Mouse (Mus musculus) left cerebral cortex, adult 2 months (tissue): ENCODE measurements at regions not wholly inside any gene's neighbourhood (a gene's known extent, or its start where the extent isn't known, plus 50 kb on each side); places are given as distances from the start of the nearest gene placed in this dataset.

Source experiments
- DNase-seq, 2 experiments: peaks; one replicate each; pipeline ENCODE4 v3.0.0; 2021 to 2022; ENCODE audit warnings: low spot score in 2 of 2, mixed read lengths in 1 of 2; ENCODE audit errors: extremely low spot score in 1 of 2
- H3K27ac ChIP-seq: fragments of 200-600 bp; 2 replicates; pipeline ENCODE4 v1.8.1; 2022
- H3K4me3 ChIP-seq: fragments of 200-600 bp; 2 replicates; pipeline ENCODE4 v1.8.1; 2022
- CTCF ChIP-seq: fragments of 200-600 bp; IDR thresholded peaks from 2 replicates; pipeline ENCODE4 v1.8.1; 2022; ENCODE audit warnings: antibody characterized with exemption, mild to moderate bottlenecking, moderate library complexity
- intact Hi-C: fragments of 180-260 bp; cut with DNase I; formaldehyde crosslinking; loops from one replicate; pipeline ENCODE4 v1.15.1; 2025

DNA sequence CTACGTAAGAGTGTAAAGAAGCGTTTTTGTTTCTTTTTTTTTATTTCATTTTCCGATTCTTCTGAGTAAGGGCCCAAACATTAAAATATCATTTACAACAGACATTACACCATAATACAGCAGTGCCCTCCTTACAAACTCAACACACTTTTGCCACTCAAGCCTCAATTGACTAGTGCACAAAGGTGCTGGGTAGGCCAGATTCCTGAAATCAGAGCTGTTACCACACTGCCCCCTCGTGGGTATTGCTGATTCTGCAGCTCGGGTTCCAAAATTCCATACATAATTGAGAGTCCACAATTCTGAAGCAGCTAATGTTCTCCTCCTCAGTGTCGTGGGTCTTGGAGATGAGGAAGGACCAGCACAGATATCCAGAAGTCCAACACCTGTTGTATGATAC, 82.5 kb upstream of the Lmcd1 start:
- Histone ChIP-seq H3K27ac (no peak overlapping the region), H3K4me3 (no peak overlapping the region)
- peak; percentile 92 for TF ChIP-seq CTCF
- intact Hi-C loops = loop anchor here (5.0 to 10.0 kb wide), 2 partner anchors 1544 to 1646 kb away; partner anchors contain the start of gene Grm7
- DNase-seq = peak; percentile 72 to 87

DNA sequence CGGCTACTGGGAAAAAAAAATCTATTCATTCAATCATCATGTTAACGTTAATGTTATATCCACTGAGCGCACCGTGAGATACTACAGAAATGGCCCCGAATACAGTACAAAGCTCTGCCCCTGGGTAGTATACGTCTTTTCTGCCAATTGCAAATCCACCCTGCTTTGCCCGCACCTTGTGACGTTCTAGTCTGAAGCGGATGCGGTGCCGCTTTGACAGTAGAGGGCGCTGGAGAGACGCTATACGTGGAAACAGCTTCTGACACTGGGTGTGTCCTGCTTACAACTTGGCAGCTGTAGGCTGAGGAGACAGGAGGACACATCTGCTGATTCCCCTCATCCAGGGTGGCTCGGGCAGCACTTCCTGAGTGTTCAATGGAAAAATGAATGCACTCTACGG, 76.1 kb upstream of the Lmcd1 start:
- Histone ChIP-seq H3K4me3 (peak overlapping the region; percentile 31), H3K27ac (no peak overlapping the region)
- intact Hi-C loops = loop anchor here (10.0 kb wide), 1 partner anchor 1653 kb away; no protein-coding TSS in a partner anchor
- TF ChIP-seq CTCF = peak; percentile 92
- DNase-seq = peak; percentile 85 to 90

DNA sequence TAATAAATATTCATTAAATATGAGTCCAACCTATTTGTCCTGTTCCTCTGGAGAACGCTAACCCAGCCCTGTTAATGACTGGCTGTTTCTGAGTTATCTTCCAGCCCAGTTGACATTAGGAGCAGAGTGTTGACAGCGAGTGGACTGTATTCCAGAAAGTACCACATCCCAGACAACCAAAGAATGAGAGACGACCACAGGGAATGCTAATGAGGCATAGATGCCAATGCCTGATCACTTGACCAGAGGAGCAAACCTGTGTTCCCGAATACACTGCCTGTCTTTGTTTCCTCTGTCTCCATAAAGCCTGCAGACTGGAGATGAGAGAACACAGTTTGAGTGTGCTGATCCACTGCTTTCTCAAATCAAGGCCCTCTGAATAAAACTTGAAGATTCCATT, 74.3 kb upstream of the Lmcd1 start:
- no peak for DNase-seq
- Histone ChIP-seq H3K4me3 (no peak overlapping the region), H3K27ac (no peak overlapping the region)
- intact Hi-C loops = loop anchor here (10.0 kb wide), 1 partner anchor 1654 kb away; no protein-coding TSS in a partner anchor
- no peak for TF ChIP-seq CTCF

DNA sequence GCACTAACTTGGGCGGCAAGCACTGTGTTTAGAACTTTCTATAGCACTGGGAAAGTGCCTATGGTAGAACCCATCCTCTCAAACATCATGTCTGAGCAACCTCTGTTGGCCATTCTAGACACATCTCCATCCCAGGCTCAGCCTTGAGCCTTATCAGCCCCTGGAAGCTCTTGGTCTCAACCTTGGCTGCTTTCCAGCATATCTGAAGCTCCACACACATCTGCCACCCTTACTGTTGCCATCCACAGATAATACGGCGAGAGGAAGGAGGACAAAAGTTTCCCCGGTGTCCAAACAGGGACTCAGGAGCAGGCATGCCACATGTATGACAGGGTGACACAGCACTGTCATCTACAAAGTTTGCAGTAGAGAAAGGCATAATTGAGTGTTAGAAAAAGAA, 71.4 kb upstream of the Lmcd1 start:
- intact Hi-C loops = no loop called here
- H3K27ac ChIP-seq = no peak overlapping the region
- DNase-seq = no peak
- TF ChIP-seq CTCF = no peak
- H3K4me3 ChIP-seq = no peak overlapping the region

DNA sequence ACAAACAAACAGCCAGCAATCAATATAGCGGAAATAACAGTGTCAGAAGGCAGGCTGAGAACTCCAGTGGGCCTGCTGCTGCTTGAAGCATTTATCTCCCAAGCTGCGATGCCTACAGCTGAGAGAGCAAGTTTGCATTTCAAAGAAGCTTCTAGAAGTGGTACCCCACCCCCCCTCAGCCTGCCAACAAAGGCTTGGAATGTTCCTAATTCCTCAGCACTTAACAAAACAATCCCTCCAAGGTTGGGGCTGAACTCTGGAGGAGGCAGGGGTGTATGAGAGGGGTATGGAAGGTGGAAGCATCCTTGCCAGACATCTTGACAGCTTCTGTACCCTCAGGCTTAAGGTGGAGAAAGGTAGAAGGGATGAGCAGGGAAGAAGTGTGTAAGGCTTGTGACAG, 70.2 kb upstream of the Lmcd1 start:
- no peak for DNase-seq
- no peak for TF ChIP-seq CTCF
- intact Hi-C loops = no loop called here
- H3K27ac ChIP-seq = no peak overlapping the region
- H3K4me3 ChIP-seq = no peak overlapping the region

DNA sequence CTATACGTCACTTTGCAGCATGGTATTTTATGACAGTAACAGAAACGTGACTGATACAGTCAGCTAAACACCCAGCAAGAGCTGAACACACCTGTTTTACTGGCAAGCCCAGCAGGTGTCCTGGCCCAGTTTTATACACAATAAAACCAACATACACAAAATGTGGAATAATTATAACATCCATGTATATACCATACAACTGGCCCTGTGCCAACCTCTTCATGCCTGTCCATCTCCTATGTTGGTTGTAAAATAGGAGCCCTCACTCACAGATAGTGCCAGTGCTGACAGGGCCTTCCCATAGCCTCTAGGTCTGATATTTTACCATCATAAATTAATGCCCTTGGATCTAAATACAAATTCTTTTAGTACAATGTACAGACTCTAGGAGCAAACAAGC, 68.6 kb upstream of the Lmcd1 start:
- no peak for DNase-seq
- TF ChIP-seq CTCF = no peak
- Histone ChIP-seq H3K27ac (no peak overlapping the region), H3K4me3 (no peak overlapping the region)
- intact Hi-C loops = loop anchor here (5.0 kb wide), 1 partner anchor 282 kb away; the partner anchor contains the start of gene Oxtr

DNA sequence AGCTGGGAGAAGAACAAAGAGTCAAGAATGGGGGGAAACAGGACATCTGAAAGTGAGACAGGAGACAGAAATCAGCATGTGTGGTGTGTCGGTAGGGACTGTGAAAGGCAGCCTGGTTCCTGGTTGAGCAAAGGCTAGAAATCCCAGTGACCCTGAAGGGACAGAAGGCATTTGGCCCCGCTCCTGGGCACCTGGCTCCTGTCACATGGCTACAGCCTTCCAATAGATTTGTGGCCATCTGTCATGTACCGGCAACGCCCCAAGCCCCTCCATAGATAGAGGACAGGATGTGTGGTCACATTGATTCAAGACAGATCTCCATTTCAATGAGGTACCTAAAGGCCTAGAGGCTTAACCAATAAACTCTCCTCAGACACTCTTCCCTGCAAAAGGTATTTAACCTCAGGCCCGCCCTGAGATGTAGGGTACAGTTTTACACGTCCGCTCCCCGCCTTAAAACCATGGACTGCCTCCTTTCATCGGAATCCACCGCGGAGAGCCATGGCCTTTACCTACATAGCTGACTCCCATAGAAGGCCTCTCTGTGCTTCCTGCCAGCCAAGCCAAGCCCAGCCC, 68.0 kb upstream of the Lmcd1 start:
- Histone ChIP-seq H3K4me3 (no peak overlapping the region), H3K27ac (no peak overlapping the region)
- intact Hi-C loops = loop anchor here (5.0 kb wide), 1 partner anchor 282 kb away; the partner anchor contains the start of gene Oxtr
- TF ChIP-seq CTCF = no peak
- no peak for DNase-seq

DNA sequence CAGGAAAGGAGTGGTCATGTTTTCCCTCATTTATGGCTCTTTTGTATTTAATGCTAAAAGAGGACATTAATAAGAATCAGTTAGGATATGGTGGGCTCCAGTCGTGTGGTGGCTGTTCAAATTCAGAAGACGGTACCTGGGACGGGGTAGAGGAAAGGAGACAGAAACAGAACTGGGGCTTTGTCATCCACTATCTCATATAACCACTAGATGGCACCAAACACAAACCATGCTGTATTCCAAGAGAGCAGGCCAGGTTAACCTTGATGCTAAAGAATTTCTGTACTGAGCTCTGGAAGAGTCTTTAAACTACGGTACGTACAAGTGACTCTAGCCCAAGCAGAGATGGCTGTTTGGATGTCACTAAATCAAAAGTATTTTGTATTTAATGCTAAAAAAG, 66.3 kb upstream of the Lmcd1 start:
- H3K4me3 ChIP-seq = no peak overlapping the region
- intact Hi-C loops = loop anchor here (1.0 to 5.0 kb wide), 2 partner anchors 155 to 280 kb away; partner anchors contain the start of gene Oxtr
- peak; percentile 90 for TF ChIP-seq CTCF
- H3K27ac ChIP-seq = no peak overlapping the region
- peak in 1 of 2 experiments; percentile 35 for DNase-seq

DNA sequence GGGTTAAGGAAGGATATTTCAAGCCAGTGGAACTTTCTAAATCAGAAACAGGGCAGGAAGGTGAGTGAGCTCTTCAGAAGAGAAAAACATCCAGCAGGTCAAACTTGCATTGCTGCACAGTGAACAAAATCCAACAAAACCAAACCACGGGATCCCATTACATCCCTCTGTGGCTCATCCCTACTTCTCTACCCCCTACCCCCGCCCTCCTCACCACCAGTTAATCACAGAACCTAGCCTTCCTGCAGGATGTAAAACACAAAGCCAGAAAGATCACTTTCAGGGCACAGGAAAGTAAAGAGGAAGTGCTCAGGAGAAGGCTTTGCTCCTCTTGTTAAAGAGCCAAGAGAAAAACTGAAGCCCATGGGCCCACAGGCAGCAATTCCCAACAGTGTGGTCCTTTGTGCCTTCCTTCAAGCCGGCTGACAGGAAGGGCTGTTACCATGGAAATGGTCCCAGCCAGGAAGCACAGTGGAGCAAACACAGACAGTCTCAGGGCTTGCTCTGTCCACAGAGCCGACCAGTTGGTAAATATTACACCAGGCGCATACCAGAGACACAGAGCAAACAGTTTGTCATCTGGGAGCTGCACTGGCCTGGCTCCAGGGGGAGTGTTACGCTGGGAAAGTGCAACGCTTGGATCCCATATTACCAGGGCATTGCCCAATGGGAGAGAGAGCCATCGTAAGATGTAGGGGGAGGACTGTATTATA, 63.2 kb upstream of the Lmcd1 start:
- no peak for TF ChIP-seq CTCF
- no peak for DNase-seq
- intact Hi-C loops = loop anchor here (5.0 kb wide), 1 partner anchor 62 kb away; the partner anchor contains the start of gene Lmcd1
- Histone ChIP-seq H3K4me3 (no peak overlapping the region), H3K27ac (no peak overlapping the region)

DNA sequence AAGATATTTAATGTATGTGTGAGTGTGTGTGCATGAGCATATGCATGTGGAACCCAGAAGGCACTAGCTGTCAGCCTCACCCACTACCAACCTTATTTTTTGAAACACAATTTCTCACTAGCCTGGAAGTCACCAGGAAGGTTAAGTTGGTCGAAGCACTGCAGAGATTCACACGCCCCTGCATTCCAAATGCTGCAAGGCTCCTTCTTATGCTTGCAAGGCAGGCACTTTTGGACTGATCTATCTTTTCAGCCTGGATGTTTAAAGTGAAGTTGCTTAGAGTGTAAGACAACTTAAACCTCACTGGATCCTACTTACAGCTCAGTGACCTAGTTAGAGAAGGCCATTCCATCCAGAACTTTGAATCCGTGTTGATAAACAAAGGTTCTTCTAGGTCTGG, 56.7 kb upstream of the Lmcd1 start:
- DNase-seq = no peak
- intact Hi-C loops = no loop called here
- H3K27ac ChIP-seq = no peak overlapping the region
- no peak overlapping the region for H3K4me3 ChIP-seq
- TF ChIP-seq CTCF = no peak

DNA sequence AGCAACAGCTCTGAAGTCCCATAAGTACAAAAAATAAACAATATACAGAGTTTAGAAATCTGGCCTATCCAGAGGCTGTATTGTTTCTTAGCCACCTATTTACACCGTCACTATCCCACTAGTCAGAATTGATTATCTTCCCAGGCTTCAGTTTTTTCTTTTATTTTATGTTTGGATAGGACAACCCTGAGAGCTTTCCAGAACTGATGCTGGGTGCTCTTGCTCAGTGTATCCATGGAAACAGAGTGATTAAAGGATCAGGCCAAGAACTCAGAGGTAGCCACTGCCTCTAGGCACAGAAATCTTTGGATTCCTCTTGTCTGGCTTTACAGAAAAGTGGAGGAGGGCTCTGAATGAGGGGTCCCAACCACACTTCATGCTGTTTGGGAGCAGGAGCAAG, 55.3 kb upstream of the Lmcd1 start:
- no peak for DNase-seq
- intact Hi-C loops = no loop called here
- TF ChIP-seq CTCF = no peak
- Histone ChIP-seq H3K27ac (no peak overlapping the region), H3K4me3 (no peak overlapping the region)

DNA sequence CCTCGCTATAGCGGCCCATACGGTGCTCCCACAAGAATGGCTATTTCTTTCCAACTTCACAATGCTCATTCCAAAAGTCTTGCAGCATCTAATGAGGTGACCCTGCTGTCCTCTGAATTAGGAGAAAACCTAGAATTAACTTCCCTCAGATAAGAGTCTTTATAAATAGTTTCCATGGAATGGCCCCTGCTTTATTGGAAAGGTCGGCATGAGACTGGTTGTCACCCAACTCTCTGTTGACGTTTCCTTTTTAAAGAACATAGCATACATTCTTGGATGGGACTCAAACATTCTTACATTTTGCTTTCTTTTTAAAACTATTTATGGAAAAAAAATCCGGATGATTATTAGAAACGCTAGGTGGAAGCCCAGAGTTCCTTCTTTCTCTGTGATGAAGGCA, 53.9 kb upstream of the Lmcd1 start:
- intact Hi-C loops = no loop called here
- Histone ChIP-seq H3K27ac (no peak overlapping the region), H3K4me3 (no peak overlapping the region)
- DNase-seq = no peak
- no peak for TF ChIP-seq CTCF
